Mouse (Mus musculus) kidney, postnatal 4 days (tissue): ENCODE data around the gene Ccnf.
A peak's percentile ranks its signal among the peaks of the same experiment; 100 is the strongest.

ENCODE experiments used
- DNase-seq, 2 experiments: peaks; one replicate each; pipeline ENCODE4 v3.0.0; 2021; ENCODE audit warnings: mixed read lengths in 2 of 2

Gene Ccnf

DNA sequence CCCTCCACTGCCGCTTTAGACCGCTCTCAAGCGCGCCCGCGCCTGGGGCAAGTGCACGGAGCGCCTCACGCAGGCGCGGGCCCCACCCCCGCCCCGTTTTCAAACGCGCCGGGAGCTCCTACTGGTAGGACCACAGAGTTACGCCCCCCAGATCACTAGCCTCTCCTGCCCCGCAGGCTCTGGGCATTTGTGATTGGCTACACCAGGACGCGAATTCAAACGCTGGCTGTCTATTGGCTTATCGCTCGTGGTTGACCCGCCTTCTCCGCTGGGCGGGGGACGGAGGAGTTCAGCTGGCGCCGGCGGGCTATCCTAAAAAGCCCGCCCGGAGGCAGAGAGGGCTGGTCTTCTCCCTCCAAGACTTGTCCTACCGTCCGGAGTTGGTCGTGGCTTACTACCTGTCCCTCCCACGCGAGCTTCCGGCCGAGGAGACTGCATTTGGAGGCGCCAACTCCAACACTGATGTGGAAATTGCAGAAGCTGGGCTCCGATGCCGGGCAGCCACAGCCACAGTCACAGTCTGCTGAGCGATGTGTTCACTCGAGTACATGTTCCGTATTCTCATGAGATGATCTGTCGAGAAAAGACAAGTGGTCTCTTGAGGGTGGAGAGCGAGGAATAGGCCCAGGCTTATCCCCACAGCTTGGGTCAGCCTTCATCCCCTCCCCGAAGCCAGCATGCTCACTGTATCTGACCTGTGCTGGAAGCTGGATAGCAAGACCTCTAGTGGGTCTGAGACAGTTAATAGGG lies at the start of gene Ccnf:
Gene Ccnf, minus strand, starts transcription at position 165 of the 750 bp plus-strand sequence.
- peak; percentile 94 to 97 for DNase-seq

DNA sequence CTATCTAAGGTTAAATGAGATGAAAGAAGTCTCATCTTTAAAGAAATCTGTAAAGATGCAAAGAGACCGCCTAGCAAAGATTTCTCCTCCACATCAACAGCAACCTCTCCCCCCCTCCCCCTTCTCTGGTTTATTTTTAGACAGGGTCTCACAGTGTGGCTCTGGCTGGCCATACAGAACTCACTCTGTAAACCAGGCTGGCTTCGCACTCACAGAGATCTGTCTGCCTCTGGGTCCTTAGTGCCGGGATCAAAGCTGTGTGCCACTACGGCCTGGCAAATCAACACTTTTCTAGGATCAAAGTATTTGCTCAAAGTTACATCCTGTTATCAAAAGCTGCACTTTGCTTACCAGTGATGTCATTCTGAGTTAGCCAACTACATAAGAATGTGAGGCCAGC lies 49.4 kb upstream of the Ccnf start:
- DNase-seq: no peak

GRCm38 (mm10) chr17:24289338-24289737 lies 38.1 kb upstream of the Ccnf start:
- DNase-seq: no peak

- no peak for DNase-seq
Measured at GRCm38 (mm10) chr17:24288477-24288876, 37.2 kb upstream of the Ccnf start.

GRCm38 (mm10) chr17:24285680-24286079 lies 34.4 kb upstream of the Ccnf start:
- no peak for DNase-seq

DNA sequence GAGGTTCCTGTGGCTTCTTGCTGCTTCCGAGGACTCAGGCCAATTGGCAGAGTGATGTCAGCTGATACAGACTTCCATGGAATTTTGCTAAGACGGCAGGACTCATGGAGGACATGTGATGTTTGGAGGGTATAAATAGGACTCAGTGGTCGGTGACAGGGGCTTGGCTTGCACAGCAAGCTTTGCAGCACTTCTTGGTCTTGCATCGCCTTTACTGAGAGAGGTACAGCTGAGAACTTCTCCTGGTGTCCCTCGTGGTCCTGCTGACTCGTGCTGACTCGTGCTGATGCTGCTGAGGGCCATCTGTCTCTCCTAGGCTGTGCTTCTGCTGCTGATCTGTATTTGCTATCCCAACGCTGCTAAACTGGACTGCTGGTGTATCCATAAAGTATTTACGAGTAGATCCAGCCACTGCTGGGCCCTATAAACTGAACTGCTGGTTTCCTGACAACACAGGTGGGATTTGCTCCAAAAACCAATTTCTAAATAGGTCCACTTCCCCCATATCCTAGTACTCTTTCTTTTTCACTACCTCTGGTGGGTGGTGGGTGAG lies 32.1 kb upstream of the Ccnf start:
- DNase-seq: no peak

DNA sequence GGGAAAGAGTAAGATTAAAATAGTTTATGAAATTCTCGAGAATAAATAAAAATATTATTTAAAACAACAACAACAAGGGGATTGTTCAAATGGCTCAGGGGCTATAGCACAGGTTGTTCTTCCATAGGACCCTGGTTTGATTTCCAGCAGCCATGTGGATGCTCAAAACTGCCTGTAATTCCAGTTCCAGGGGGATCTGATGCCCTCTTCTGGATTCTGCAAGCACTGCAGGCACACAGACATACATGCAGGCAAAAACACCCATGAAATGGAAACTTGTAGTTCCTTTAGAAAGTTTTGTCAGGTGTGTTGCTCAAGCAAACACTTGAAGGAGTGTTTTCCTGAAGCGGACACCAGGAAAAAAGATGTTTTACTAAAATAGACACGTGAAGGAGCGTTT lies 31.4 kb upstream of the Ccnf start:
- peak; percentile 16 to 20 for DNase-seq

DNA sequence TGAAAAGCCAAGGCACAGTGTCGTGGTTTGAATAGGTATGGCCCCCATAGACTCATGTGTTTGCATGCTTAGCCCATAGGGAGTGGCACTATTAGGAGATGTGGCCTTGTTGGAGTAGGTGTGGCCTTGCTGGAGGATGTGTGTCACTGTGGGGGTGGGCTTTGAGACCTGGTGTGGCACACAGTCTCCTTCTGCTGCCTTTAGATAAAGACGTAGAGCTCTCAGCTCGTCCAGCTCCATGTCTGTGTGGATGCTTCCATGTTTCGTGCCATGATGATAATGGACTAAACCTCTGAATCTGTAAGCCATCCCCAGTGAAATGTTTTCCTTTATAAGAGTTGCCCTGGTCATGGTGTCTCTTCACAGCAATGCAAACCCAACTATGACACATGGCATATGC lies 28.6 kb upstream of the Ccnf start:
- no peak for DNase-seq

- peak in 1 of 2 experiments; percentile 15 for DNase-seq
Measured at GRCm38 (mm10) chr17:24267133-24267532, 15.8 kb upstream of the Ccnf start.

DNA sequence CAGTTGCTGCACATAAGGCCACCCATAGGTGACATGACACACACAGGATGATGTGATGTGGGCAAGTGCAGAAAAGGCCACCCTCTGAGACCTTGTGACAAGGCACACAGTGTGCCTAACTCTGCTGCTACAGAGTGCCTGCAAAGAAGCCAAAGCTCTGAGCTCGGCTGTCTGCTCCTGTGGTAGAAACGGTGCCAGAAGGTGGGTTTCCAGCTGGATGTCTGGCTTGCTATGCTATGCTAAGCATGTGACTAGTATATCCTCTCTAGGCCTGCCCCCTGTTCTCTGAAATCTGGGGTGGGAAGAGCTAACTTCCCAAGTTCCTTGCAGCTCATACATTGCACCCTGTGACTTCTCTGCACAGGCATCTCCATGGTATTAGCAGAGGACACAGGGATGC lies 13.5 kb upstream of the Ccnf start:
- DNase-seq: no peak

GRCm38 (mm10) chr17:24260516-24260915 lies 9.2 kb upstream of the Ccnf start:
- no peak for DNase-seq

GRCm38 (mm10) chr17:24259702-24260101 lies 8.4 kb upstream of the Ccnf start:
- DNase-seq: no peak

- DNase-seq: no peak
Measured at GRCm38 (mm10) chr17:24258981-24259380, 7.7 kb upstream of the Ccnf start.

DNA sequence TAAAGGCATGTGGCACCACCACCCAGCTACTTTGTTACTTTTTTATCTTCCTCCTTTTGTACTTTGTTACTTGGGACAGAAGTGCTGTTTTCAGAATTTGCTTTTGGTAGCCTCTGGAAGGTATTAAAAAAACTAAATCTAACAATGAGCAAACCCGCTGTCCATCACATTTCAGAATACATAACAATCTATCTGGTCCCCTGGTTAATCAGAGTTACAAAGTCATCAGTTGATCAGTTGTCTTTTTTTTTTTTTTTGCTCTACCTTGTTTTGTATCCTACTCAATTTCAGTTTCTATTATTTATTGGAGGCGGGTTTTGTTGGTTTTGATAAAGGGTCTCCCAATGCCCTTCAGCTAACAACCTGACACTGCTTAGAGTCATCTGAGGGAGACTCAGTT lies 1.0 kb upstream of the Ccnf start:
- no peak for DNase-seq

DNA sequence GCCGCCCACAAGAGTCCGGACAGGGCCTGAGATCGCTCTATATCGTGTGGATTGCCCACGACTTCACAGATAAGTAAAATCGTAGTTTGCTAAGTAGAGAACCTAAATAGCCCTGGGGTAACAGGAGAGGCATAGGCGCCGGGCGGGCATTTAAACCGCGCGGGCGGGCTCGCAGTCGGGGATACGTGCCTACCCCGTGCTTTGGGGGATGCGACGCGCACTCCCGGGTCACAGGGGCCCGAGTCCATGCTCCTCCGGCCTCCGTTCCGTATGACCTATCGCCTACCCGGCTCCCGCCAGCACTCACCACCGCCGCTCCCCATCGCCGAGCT lies 330 bp downstream of the Ccnf start:
- no peak for DNase-seq

GRCm38 (mm10) chr17:24248641-24249040 lies 2.6 kb downstream of the Ccnf start:
- DNase-seq: peak; percentile 14 to 21

DNA sequence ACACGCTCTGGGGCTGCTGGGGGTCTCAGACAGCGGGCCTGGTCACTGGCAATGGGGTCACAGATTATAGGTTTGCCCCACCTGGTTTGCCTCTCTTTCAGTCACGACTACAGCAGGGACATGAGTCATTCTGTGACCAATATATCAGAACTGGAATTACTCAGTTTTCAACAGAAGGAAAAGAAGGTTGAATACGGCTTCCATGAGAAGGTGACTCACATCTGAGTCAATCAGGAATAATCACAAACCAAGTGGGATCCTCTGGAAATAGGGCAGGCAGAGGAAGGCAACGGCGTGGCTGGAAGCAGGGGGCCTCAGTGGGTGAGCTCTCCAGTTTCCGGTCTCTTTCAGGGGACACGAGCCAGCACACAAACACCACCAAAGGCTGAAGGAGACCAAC lies 7.2 kb downstream of the Ccnf start:
- DNase-seq: no peak

DNA sequence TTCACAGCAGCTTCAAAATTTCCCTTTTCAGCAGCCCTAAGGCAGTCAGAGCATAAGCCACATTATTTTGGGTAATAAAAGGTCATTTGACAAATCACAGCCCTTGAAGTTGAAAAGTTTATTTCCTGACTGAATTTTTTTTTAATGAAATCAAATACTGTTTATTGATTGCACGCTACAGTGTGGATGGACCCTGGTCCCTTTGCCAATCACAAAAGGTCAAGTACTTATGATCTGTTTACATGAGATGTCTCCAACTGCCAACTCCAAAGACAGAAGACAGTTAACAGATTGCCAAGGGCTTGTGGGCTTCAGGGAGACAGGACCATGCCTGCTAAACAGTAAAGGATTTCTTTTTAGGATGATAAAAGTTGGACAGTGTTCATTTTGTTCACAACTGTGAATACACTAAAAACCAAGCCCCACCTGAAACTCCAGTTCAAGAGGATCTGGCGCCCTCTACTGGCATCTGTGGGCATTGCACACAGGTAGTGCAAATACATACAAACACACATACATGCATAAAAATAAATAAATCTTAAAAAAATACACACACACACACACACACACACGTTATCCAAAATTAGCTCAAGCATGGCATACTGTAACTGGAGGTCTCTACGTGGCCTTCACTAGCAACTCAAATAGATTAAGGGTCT lies 7.8 kb downstream of the Ccnf start:
- DNase-seq: peak; percentile 71 to 72

DNA sequence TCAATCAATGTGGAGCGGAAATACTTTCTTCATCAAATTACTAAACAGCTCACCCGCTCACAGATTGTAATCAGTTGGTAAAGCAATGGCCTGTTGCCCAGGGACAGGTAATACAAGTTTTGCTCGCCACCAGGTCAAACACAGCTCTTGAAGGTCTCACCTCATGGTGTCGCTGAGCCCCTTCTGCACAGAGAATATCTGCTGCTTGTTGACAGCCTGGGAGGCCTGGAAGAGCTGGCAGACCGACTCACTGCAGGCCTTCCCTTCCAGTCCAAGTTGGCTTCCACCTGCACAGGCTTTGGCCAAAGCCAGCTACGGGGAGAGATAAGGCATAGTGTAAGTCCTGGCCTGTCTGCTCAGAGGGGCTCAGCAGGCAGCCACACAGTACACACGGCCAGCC lies 14.4 kb downstream of the Ccnf start:
- DNase-seq: no peak

GRCm38 (mm10) chr17:24236479-24236878 lies 14.8 kb downstream of the Ccnf start:
- DNase-seq: no peak

DNA sequence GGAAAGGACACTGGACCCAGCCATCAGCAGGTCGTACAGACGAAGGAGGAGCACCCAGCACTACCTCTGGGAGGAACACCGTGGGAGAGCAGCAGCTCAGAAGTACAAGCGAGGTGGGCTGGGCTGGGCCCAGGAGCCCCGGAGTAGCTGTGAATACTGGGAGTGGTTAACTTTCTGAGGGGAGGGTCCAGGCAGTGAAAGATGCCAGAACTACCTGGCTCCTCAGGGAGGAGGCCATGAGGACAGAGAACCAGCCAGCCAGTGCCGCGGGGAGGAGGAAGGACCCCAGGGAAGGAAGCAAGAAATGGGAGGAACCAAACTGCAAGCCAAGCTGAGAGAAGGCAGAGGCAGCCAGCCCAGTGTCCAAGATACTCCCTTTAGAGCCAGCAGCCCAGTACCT lies 23.3 kb downstream of the Ccnf start:
- DNase-seq: no peak

DNA sequence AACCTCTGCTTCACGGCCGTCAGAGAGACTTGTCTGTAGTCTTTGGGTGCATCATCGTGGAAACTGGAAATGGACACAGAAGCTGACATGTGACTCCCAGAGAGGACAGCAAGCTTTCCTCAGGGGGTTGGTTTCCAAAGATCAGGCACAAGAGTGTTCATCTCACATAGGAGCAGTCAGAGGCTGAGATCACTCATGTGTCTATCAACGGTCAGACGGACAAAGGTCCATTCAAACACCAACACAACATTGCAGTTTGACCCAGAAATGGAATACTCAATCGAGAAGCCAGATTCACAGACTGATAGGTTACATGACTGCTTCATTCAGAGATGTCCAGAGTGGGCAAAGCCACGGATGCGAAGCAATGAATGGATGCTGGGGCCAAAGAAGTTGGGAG lies 24.6 kb downstream of the Ccnf start:
- DNase-seq: no peak

GRCm38 (mm10) chr17:24225851-24226250 lies 25.4 kb downstream of the Ccnf start:
- DNase-seq: no peak

DNA sequence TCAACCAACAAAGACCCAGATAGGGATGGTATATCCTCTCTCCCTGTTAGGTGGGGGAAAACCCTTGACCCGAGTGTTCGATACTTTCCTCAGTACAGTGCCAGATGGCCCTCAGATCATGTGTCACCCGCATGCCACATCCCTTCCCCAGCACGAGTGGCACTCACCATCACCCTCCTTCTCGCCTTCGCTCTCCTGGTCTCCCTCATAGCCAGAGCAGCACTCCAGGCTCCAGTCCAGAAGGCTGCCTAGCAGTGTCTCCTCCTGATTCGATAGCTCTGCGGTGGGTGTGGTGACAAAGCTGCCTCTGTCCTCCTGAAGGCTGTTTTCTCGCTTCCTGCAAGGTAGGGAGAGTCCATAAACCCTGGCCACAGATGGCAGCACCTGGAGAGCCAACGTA lies 26.5 kb downstream of the Ccnf start:
- DNase-seq: no peak

DNA sequence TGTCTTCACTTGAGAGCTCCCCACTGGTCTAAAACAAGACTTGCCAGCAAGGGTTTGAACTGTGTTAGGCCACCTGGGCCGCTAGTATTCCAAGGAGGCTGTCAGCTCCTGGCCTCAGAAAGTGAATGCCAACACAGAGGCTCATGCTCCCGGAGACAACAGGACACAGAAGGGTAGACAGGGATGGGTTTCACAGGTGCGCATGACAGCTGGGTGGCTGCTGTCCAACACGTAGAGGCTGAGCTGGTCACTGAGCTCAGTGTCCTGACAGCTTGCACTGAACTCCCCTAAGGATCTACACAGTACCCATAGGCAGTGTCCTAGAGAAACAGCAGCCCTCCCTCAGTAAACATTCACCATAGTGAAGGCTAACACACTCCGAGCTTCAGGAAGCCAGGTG lies 27.8 kb downstream of the Ccnf start:
- no peak for DNase-seq
